Mouse (Mus musculus): ENCODE data around the gene Tmem150a. TPM values are rescaled to one million over a fixed set of nuclear protein-coding genes. Genes with fewer than 3 reads are reported as not detected.
A peak's percentile ranks its signal among the peaks of the same experiment; 100 is the strongest.

The Tmem150a gene
- total RNA-seq, 2 experiments from 2014 or later, result 6.8 to 11.0 TPM

DNA sequence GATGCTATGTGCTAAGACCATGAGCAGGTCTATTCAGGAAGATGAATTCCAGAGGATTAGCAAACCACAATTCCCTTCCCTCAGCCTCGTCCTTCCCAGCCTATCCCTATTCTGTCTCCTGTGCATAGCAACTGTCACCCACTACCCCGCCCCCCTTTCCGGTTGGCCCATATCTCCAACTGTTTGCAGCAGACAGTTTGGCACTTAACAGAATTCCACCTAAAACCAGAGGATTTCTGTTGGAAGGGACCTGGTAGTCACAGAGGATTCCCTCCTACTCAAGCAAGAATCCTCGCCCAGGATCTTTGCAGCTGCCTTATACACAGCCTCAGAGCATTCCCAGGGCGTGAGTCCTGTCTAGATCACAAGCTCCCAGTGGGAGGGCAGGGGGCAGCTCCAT, 15.9 kb downstream of the Tmem150a start:
- peak; percentile 54 to 59 for DNase-seq (ENCODE audit: low spot score in 2 of 2)

DNA sequence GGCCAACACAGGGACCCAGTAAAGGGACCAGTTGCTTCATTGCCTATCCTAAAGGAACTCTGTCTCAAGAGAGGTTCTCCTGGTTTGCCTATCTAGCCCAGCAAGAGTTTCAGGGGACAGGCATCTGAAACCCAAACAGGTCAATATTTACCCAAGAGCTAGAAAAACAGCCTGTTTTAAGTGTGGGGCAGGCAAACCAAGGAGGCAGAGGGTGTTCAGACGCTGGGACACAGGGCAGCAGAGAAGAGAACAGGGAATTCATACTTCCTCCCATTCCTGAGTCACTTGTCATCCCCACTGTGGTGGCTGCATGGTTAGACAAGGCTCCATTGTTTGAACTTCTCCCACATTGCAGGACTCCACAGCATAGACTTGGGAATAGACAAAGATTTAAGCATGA, 16.3 kb downstream of the Tmem150a start:
- DNase-seq (ENCODE audit: low spot score in 2 of 2), result no peak

DNA sequence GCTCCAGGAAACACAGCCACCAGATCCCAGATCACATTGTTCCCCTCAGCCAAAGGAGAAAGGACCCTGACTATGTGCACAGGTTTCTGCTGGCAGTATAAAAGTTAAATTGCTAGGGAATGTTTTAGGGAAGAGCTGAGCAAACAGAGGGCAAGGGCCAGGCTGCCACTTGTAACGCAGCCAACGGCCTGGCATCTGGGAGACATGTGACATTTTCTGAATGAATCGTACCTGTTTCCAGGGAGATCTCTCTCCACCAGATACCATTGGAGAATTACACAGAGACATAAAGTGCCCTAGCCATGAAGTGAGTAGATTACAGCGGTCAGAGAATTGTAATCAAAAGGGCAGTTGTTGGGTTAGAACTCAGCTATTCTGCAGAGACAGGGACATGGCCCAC, 17.9 kb downstream of the Tmem150a start:
- no peak for DNase-seq (ENCODE audit: low spot score in 2 of 2)

DNA sequence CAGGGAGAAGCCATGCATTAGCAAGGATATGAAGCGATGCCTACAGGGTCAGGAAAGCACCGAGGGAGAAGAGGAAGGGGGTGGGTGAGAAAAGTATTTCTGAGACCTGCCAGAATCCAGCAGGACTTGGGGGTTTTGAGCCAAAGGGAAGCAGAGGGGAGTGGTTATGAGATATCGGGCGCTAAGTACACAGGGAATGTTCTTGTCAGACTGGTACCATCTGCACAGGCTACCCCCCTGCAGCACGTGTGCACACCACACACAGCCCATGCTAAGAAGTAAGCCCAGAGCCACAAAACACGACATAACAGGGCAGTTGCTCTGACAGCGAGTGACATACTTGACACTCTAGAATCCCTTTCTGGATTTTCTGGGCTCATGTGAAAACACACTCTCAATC, 19.0 kb downstream of the Tmem150a start:
- no peak for DNase-seq (ENCODE audit: low spot score in 2 of 2)

DNA sequence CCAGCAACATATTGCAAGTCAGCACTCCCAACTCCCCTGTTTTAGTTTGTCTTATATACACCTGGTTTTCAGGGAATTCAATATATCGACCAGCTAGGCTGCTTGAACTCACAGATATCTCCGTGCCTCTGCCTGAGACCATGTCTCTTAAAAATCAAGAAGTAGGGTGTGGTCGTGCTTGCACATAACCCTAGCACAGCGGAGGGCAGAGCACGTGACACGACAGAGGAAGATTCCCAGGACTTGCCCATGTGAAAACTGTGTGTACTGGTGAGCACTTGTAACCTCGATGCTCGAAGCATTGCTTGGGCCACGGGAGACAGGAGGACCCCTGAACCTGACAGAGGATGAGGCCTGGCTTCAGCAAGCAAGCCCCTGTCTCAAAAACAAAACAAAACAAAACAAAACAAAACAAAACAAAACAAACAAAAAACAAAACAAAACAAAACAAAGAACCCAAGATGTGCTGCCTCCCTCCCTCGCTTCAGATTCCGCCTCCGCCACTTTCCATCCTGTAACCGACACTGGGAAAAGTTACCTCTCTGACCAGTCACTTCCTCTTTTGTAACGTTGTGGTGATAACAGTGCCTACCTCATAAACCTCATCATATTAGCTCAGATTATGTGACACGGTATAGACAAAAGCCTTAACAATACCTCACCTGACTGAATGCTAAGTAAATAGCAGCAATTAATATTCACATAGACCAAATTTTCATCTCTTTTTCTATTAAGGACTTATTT, 19.7 kb downstream of the Tmem150a start:
- DNase-seq (ENCODE audit: low spot score in 2 of 2), result no peak

DNA sequence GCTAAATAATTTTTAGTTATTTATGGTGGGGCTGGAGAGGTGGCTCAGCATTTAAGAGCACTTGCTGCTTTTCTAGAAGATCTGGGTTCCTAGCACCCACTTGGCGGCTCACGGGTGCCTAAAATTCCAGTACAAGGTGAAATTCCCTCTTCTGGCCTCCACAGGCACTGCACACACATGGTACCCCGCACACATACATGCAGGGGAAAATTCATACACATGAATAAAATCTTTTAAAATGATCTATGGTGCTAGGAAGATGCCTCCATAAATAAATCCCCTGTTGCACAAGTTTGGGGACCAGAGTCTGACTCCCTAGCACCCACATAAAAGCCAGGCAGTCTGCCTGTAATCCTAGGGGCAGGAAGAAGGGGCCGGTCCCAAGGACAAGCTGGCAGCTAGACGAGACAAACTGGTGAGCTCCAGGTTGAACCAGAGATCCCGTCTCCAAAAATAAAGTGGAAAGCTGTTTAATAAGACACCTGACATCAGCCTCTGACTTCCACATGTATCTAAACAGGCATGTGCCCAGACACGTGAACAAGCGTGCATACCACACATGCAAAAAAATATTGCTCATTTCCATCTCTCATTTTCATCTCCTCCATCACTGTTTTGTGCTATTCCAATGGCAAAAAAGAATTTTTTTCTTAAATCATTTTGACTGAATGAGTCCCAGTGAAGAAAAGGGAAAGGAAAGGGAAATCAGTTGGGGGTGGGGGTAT, 23.4 kb downstream of the Tmem150a start:
- no peak for DNase-seq (ENCODE audit: low spot score in 2 of 2)

DNA sequence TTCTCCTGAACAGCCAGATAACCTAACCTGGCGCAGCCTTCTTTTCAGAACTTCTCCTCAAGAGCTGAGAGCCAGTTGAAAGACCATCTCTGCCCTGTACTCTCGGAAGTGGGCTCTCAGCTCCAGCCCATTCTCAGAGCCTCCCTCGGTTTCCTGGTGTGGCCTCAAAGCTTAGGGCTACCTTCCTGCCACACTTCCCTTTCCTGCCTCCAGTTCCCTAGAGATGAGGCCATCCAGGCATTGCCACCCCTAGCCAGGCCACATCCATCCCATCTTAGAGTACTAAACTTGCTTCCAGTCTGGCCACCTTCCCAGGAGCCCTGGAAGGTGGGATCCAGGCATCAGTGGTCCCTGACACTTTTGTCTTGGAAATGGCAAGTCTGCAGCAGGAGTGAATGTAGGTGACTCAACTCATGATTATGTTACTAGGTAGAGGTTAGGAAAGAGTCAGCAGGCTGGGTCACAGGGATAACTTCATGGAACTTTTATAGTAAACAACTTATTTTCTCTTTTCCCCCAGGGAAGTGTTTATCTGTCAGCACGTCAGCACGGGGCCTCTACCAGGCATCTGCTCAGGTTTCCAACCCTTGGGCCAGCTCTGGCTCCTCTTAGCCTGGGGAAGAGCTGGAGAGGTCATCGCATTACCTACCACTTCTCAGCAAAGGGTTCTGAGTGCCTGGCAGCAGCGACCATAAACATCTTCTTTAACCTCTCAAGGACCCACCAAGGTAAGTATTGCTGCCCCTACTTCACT, 24.3 kb downstream of the Tmem150a start:
- no peak for DNase-seq (ENCODE audit: low spot score in 2 of 2)

DNA sequence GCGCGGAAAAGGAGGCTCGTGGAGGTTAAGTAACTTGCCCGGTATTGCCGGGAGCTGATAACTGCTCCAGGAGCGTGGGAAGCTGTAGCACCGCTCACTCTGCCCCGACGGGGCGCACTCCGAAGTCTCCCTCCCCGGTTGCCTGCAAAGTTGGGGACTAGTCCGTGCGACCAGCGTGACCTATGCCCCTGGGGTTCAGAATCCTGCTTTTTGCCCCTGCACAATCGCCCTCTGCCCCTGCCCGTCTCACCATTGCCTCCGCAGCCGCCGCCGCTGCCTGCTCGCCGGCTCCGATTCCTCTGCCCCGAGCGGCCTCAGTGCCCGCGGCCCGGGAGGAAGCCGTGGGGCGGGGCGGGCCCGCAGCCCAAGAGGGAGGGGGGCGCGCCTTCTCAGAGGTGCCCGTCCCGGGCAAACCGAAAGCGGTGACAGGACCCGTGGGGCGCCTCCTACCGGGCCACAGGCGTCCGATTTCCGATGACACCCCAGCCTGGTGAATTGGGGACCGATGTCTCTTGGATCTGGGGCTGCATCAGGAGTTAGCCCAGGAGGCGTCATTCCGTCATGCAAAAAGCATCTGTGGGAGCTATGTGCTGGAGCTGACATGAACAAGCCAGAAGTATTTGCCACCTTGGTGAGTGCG, 25.0 kb downstream of the Tmem150a start, which contains the start of gene Vamp5:
Gene Vamp5 (minus strand): TSS at position 338 of the 640 bp plus-strand sequence.
- peak in 1 of 2 experiments; percentile 49 for DNase-seq (ENCODE audit: low spot score in 2 of 2)

DNA sequence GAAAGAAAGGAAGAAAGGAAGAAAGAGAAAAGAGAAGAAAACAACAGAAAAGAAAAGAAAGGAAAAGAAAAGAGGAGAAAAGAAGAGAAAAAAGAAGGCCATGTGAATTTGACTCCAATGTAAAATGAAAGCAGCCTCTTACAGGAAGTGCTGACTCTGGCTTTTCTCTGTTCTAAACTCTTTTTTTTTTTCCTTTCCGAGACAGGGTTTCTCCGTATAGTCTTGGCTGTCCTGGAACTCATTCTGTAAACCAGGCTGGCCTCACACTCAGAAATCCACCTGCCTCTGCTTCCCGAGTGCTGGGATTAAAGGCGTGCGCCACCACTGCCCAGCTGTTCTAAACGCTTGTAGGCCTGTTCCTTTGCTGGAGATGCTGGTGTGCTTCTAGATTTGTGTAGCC, 27.2 kb downstream of the Tmem150a start:
- DNase-seq (ENCODE audit: low spot score in 2 of 2), result no peak

DNA sequence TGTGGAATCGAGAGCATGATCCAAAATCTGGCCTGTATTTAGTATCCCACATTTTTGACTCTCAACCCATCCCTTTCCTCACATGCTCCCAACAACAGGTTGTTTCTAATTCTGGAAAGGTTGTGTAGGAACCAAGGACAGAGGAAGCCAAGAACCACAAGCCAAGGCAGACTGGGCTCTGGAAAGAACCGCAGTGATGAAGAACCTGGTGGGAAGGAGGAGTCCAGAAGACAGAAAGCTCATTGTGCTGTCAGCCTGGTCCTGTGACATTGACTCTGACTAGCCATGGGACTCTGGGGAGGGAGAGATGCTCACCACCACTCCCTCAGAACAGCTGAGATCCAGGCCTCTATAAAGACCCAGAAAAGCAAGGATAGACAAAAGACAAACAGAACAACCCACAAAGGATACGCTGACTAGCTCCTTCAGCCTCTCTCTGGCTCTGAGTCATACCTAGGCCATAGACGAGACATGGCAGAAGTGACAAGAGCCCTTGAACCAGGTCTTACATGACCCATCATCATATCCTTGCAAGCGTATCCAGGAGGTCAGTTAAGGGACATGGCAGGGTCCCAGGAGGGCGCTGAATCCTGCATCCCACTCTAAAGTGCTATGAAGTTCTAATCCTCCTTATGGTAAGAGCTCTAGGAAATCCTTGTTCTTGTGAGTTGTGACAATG, 28.0 kb downstream of the Tmem150a start:
- DNase-seq (ENCODE audit: low spot score in 2 of 2), result no peak

DNA sequence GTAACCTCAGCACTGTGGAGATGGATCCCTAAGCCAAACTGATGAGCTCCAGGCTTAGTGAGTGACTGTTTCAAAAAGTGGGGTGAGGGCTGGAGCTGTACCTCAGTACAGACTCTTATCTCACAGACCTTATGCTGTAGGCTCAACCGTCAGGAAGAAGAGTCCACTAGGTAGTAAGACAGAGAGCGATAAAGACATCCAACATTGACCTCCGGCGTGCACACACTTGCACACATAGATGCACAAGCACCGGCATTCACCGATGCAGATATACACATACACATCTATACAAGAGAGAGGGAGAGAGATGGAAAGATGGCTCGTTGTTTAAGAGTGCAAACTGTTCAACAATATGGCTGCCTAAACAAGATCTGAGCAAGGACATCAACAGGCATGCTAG, 28.7 kb downstream of the Tmem150a start:
- no peak for DNase-seq (ENCODE audit: low spot score in 2 of 2)

DNA sequence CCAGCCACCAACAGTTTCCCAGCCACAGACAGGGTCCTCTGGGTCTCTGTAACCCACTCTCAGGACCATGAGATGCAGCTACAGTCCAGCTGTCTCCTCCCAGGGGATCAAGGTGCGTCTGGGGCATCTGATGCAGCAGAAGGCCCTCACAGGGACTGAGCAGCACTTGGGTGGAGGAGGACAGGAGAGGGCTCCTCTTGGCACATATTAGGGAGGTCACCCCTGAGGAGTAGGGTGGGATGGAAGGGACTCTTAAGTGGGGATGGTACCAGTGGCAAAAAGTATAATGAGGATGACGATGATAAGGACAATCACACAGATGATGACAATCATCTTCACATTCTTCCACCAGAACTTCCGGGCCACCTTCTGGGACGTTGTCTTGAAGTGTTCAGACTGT, 30.0 kb downstream of the Tmem150a start:
- DNase-seq (ENCODE audit: low spot score in 2 of 2), result no peak

DNA sequence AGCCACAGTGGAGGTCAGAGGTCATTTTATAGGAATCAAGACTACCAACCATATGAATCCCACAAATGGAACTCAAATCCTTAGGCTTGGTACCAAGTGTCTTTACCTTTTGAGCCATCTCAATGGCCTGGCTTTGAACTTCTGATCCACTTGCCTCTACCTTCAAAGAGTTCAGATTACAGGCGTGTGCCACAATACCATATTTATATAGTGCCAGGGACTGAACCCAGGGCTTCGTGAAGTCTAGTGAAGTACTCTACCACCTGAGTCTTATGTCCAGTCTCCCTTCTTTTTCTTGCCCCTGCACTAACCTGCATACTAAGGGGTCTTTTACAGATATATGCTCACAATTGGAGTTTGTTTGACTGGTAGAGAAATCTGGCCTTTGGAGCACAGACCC, 31.3 kb downstream of the Tmem150a start:
- DNase-seq (ENCODE audit: low spot score in 2 of 2), result no peak

DNA sequence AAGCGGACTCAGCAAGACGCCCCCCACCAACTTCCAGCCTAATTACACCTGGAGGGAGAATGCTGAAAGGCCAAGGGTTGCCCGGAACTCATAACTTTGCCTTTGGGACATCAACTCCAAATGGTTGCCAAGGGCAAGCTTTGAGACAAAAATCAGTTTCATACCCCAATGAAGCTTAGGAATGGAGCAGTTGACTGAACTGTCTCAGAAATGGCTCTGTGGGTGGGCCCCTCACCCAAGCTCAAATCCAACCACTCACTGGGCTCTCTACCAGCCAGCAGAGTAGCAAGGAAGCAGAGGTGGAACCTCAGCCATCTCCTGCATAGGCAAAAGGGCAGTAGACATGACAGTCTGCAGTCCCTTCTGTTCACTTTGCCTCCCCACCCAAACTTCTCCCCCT, 32.6 kb downstream of the Tmem150a start:
- no peak for DNase-seq (ENCODE audit: low spot score in 2 of 2)

DNA sequence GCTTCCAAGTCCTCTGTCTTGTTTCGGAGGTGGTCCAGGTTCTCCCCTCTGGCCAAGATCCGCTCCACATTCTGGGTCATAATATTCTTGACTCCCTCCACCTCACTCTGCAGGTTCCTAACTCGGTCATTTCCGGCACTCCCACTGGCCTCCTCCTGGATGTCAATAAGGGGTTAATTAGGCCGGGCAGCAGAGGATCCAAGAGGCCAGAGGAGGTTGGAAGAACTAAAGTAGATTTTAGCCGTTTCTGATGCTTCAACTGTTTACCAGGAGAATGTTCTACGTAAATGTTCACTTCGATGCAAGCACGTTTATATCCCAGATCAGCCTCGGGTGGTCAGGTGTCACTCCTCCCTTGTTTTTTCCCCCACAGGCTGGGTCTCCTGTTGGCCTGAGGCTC, 33.0 kb downstream of the Tmem150a start:
- no peak for DNase-seq (ENCODE audit: low spot score in 2 of 2)

DNA sequence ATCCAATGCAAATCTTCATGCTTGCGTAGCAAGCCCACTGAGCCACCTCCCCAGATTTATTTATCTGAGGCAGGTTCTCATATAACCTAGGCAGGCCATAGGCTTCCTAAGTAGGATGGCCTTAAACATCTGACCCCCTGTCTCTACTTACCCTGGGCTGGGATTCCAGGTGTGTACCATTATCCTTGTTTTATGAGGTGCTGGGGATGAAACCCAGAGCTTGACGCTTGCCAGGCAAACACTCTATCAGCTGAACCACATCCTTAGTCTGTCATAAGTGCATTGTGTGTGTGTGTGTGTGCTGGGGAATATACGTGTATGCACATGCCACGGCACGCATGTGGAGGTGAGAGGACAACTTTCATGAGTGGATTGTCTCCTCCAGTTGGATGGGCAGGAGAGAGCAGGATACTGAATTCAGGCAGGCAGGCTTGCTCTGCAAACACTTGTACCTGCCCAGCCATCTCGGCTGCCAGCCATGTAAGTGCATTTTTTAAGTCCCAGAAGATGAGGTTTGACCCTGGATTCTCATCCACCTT, 33.6 kb downstream of the Tmem150a start:
- no peak for DNase-seq (ENCODE audit: low spot score in 2 of 2)

DNA sequence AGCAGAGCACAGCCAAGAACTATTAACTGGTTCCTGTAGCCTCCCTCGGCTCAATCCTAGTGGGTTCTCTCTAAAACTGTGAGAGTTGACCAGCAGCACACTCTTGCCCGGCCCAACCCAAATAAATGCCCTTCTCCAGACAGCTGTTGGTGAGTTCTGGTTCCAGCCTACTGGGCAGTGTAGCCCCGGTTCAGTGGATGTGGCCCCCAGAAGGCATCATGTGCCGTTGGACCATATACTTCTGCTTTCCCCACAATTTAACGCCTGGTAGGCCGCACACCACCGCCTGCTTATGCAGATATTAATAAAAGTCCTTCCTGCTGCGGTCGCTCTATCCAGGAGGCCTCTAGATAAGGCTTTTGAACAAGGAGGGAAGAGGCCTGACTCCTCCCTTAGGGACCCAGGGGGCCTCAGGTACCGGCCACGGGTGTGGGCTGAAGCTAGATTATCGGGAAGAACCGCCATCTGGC, 34.3 kb downstream of the Tmem150a start:
- DNase-seq (ENCODE audit: low spot score in 2 of 2), result no peak

DNA sequence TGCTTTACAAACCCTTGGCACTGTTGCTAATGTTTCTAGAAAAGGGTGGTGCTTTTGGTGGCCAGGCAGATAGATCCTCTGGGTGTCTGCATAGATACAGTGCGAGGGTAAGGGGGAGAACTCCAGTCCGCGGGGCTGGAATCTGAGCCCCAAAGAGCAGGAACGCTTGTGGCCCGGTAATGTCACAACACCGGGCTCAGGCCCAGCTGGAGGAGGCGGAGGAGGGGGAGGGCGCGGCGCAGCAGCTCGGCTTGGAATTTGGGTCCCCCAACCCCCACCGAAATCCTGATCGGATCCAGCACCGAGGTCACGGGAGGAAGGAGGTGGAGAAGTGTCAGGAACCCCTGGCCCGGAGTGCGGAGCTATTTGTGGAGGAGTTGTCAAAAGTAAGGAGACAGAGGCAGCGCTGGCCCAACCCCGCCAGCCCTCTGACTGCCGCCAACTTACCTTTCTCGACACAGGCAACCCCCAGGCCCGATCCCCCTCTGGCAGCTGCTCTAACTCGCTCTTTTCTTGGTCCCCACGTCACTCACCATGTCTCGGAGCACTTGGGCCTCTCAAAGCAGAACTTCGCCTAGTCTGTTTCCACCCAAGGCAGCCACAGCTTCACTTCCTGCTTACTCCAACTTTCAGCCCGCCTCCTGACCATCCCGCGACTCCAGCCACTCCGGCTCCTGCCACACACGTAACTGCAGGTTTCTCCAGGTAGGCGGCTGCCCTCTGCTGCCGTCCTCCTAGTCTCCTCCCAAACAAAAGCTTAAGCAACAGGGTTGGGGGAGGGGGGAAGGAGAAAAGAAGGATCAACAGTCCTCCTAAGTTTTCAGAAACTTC, 34.9 kb downstream of the Tmem150a start, which contains the start of gene Vamp8:
Gene Vamp8 (minus strand): TSS at position 763 of the 831 bp plus-strand sequence.
- peak; percentile 17 to 35 for DNase-seq (ENCODE audit: low spot score in 2 of 2)

DNA sequence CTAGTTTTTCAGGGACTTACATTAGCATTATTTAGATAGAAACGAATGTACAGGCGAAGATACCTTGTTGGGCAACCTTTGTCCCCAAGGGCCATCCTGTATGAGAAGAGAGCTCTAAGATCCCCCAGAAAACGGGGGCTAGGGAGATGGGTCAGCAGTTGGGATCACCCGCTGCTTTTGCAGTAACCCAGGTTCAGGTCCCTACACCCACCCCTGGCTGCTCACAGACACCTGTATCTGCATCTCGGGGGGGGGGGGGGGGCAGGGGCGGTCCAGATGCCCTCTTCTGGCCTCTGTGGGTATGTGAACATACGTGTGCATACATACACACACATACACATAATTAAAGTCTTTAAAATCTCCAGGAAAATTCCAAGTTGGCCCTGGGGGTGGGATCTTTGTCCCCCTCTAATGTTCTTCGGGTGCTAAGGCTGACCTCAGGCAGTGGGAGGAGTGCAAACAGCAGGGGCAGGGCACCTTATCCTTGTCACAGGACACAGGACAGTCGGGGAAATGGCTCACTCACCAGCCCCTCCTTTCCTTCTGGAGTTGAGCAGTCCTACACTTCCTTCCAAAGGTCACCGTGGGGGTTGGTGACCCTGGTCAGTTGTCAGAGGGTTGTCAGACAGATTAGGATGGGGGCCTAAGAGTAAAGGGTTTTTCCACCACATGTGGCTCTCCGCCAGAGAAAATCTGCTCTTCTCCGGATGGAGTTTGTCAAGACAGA, 35.7 kb downstream of the Tmem150a start:
- no peak for DNase-seq (ENCODE audit: low spot score in 2 of 2)

All from left cerebral cortex, adult 18-20 months (tissue).